Mouse (Mus musculus): Measurements from ENCODE around the gene Olfr702. TPM values are rescaled to one million over a fixed set of nuclear protein-coding genes. Genes with fewer than 3 reads are reported as not detected.

The Olfr702 gene
- polyA plus RNA-seq, 1 experiment from 2014 or later, result not detected

Other genes with a start within 250 kb of the Olfr702 start
- 0.11 TPM in 1 of 2 replicates, not detected in the other for gene Olfr693, start 153.3 kb downstream of the Olfr702 start, polyA plus RNA-seq (2015; fragmentation: Nextera tagmentation; extraction: Ambion mirVana)
- gene Olfr694, start 142.1 kb downstream of the Olfr702 start, polyA plus RNA-seq (2015; fragmentation: Nextera tagmentation; extraction: Ambion mirVana), result not detected in 2 replicates
- not detected in 2 replicates for gene Olfr695, start 117.5 kb downstream of the Olfr702 start, polyA plus RNA-seq (2015; fragmentation: Nextera tagmentation; extraction: Ambion mirVana)
- gene Olfr697, start 91.5 kb downstream of the Olfr702 start, polyA plus RNA-seq (2015; fragmentation: Nextera tagmentation; extraction: Ambion mirVana), result not detected in 2 replicates
- not detected in 2 replicates for gene Olfr698, start 78.5 kb downstream of the Olfr702 start, polyA plus RNA-seq (2015; fragmentation: Nextera tagmentation; extraction: Ambion mirVana)
- gene Olfr699, start 40.7 kb downstream of the Olfr702 start, polyA plus RNA-seq (2015; fragmentation: Nextera tagmentation; extraction: Ambion mirVana), result 0.07 TPM in 2 replicates
- not detected in 2 replicates for gene Olfr700, start 25.1 kb downstream of the Olfr702 start, polyA plus RNA-seq (2015; fragmentation: Nextera tagmentation; extraction: Ambion mirVana)
- gene Olfr701, start 19.8 kb downstream of the Olfr702 start, polyA plus RNA-seq (2015; fragmentation: Nextera tagmentation; extraction: Ambion mirVana), result not detected in 2 replicates
- gene Olfr703, start 9.5 kb upstream of the Olfr702 start, polyA plus RNA-seq (2015; fragmentation: Nextera tagmentation; extraction: Ambion mirVana), result not detected in 2 replicates
- gene Olfr704, start 29.3 kb upstream of the Olfr702 start, polyA plus RNA-seq (2015; fragmentation: Nextera tagmentation; extraction: Ambion mirVana), result not detected in 2 replicates
- not detected in 2 replicates for gene Olfr705, start 43.0 kb upstream of the Olfr702 start, polyA plus RNA-seq (2015; fragmentation: Nextera tagmentation; extraction: Ambion mirVana)
- gene Olfr706, start 54.3 kb upstream of the Olfr702 start, polyA plus RNA-seq (2015; fragmentation: Nextera tagmentation; extraction: Ambion mirVana), result 0.05 TPM in 1 of 2 replicates, not detected in the other
- gene Olfr707, start 67.3 kb upstream of the Olfr702 start, polyA plus RNA-seq (2015; fragmentation: Nextera tagmentation; extraction: Ambion mirVana), result 0.16 TPM in 1 of 2 replicates, not detected in the other
- gene Olfr1532-ps1, start 74.1 kb upstream of the Olfr702 start, polyA plus RNA-seq (2015; fragmentation: Nextera tagmentation; extraction: Ambion mirVana), result 0.12 TPM in 1 of 2 replicates, not detected in the other
- gene Olfr709-ps1, start 98.3 kb upstream of the Olfr702 start, polyA plus RNA-seq (2015; fragmentation: Nextera tagmentation; extraction: Ambion mirVana), result 0.05 TPM in 1 of 2 replicates, not detected in the other
- not detected in 2 replicates for gene Olfr710, start 114.4 kb upstream of the Olfr702 start, polyA plus RNA-seq (2015; fragmentation: Nextera tagmentation; extraction: Ambion mirVana)
- 0.11 TPM in 1 of 2 replicates, not detected in the other for gene Olfr6, start 130.0 kb upstream of the Olfr702 start, polyA plus RNA-seq (2015; fragmentation: Nextera tagmentation; extraction: Ambion mirVana)
- gene Olfr711, start 141.6 kb upstream of the Olfr702 start, polyA plus RNA-seq (2015; fragmentation: Nextera tagmentation; extraction: Ambion mirVana), result not detected in 2 replicates
- gene Olfr2, start 172.2 kb upstream of the Olfr702 start, polyA plus RNA-seq (2015; fragmentation: Nextera tagmentation; extraction: Ambion mirVana), result not detected in 2 replicates
- 0.16 TPM in 1 of 2 replicates, not detected in the other for gene Olfr713, start 197.3 kb upstream of the Olfr702 start, polyA plus RNA-seq (2015; fragmentation: Nextera tagmentation; extraction: Ambion mirVana)
- not detected in 2 replicates for gene Olfr714, start 237.1 kb upstream of the Olfr702 start, polyA plus RNA-seq (2015; fragmentation: Nextera tagmentation; extraction: Ambion mirVana)